Mouse (Mus musculus) E14TG2a.4 (cell line): ENCODE data around the gene Vamp5.

Source experiments
- CTCF ChIP-seq: conservative IDR thresholded peaks from 2 replicates; pipeline ENCODE4 v1.5.1; 2014; ENCODE audit warnings: low read length
- NANOG ChIP-seq: IDR thresholded peaks from 2 replicates; pipeline ENCODE4 v1.6.1; 2014; ENCODE audit warnings: borderline replicate concordance, low read length, mixed read lengths
- POU5F1 ChIP-seq: IDR thresholded peaks from 2 replicates; pipeline ENCODE4 v1.6.1; 2014; ENCODE audit warnings: low read length, borderline replicate concordance

DNA sequence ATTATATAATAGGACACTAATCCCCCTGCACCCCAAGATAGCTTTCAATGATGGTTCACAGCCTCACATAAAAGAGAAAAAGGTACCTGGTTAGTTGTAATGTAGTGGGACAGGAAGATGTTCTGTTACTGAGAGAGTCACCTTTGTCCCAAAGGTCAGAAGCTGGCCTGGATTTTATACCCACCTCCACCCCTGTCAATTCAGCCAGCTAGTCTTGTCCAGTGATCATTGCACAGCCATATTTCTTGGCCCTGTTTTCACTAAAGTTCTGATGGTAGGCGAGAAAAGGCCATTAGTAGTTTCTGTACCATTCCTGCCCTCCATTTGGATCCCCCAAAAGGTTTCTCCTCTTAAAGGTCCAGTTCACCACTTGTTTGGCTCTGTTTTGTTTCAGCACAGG, 26.2 kb downstream of the Vamp5 start:
- TF ChIP-seq CTCF (no peak), NANOG (no peak), POU5F1 (no peak)
